12 mouse cellular contexts compared by ENCODE assay signal in the genomic region with DNA sequence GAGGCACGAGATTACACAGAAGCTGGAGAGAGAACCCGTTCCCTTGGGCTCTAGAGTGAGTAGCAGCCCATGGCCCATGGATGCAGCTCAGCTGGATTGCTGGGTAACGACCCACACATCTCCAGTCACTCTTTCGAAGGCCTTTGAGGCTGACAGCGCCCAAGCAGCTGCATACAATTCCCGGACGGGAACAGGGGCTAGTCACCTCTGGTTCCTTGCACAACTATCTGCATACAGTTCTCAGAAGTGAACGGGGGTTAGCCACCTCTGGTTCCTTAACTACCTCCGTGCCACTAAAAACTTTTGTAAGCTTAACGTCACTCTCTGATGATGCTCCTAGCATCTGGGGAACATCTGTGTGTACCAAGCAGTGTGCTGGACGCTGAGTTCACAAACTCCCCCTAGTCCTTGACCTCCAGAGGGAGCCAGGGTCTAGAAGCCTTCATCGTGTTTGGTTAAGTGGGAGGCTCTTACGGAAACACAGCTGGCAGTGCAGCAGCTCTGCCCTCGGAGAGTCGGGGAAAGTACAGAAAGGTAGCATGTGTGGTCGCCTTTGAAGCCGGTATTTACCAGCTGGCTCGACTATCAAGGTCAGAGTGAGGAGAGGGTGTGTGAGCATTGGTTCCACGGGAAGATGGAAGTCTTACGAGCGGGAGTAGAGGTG. TPM values are rescaled to one million over a fixed set of nuclear protein-coding genes. Genes with fewer than 3 reads are reported as not detected.
DNase-seq lines count a peak whose midpoint lies in the region; ATAC-seq and TF ChIP-seq lines count a peak whose summit lies in the region.
"Had no signal": no experiment of that assay in that cellular context is flagged by ENCODE, and none has a peak within 500 bp of the region (broad histone marks: within the 10 kb centered on the region; RNA-seq: fewer than 3 reads in every experiment).

No protein-coding gene starts in this region.

- H3K27me3 ChIP-seq in lung, embryonic 14.5 days (ENCODE audit: insufficient read depth, low read length), result no peaks in the 10 kb centered on the region
- no peaks in the 10 kb centered on the region for H3K27me3 ChIP-seq in intestine, embryonic 16.5 days (replicated peaks; ENCODE audit: control insufficient read depth, insufficient read depth, low read length)
- no peaks in the 10 kb centered on the region for H3K27me3 ChIP-seq in stomach, embryonic 15.5 days (replicated peaks)
- H3K27me3 ChIP-seq: hindbrain, embryonic 12.5 days had no signal

- H3K4me1 ChIP-seq in lung, embryonic 14.5 days (ENCODE audit: insufficient read depth), result no peaks in the 10 kb centered on the region
- peaks cover 4% of the 10 kb centered on the region; the same call in 1 of the 2 replicates for H3K4me1 ChIP-seq in intestine, embryonic 16.5 days (ENCODE audit: control insufficient read depth, insufficient read depth, low read length)
- peaks cover 12% of the 10 kb centered on the region; the same call in 1 of the 2 replicates for H3K4me1 ChIP-seq in stomach, embryonic 15.5 days

- H3K4me2 ChIP-seq in lung, embryonic 14.5 days, result no peak overlapping the region
- H3K4me2 ChIP-seq in intestine, embryonic 16.5 days (ENCODE audit: low read depth, low read length), result no peak overlapping the region
- H3K4me2 ChIP-seq in stomach, embryonic 15.5 days, result no peak overlapping the region
- H3K4me2 ChIP-seq: hindbrain, embryonic 12.5 days had no signal

- H3K27ac ChIP-seq in lung, embryonic 14.5 days (ENCODE audit: low read depth), result no peak overlapping the region; the same call in 1 of the 2 replicates
- no peak overlapping the region for H3K27ac ChIP-seq in intestine, embryonic 16.5 days (ENCODE audit: low read length)
- peak overlapping the region; percentile 26; the same call in 1 of the 2 replicates for H3K27ac ChIP-seq in stomach, embryonic 15.5 days
- H3K27ac ChIP-seq: hindbrain, embryonic 12.5 days had no signal

- DNase-seq in embryo, embryonic 10 days (ENCODE audit: low spot score), result peak; percentile 63
- DNase-seq in embryo, embryonic 9.5 days (ENCODE audit: extremely low spot score), result no peak
- peak; percentile 56 for DNase-seq in lung, embryonic 14.5 days
- DNase-seq in lung, postnatal 25 days (ENCODE audit: low spot score), result no peak
- no peak for DNase-seq in gastrocnemius, adult 18-20 months (ENCODE audit: low spot score)
- no peak for DNase-seq in ovary, postnatal 36 days (ENCODE audit: low spot score)
- DNase-seq: adrenal gland, adult 8-10 months; kidney, postnatal 14 days; right cerebral cortex, postnatal 14 days had no signal

- H3K9me3 ChIP-seq in lung, embryonic 14.5 days (ENCODE audit: low read depth, low read length), result no peaks in the 10 kb centered on the region
- H3K9me3 ChIP-seq in intestine, embryonic 16.5 days (ENCODE audit: control insufficient read depth, low read length), result no peaks in the 10 kb centered on the region
- no peaks in the 10 kb centered on the region for H3K9me3 ChIP-seq in stomach, embryonic 15.5 days
- H3K9me3 ChIP-seq: hindbrain, embryonic 12.5 days had no signal

- no peak overlapping the region for H3K9ac ChIP-seq in lung, embryonic 14.5 days
- no peak overlapping the region for H3K9ac ChIP-seq in intestine, embryonic 16.5 days (ENCODE audit: low read depth, low read length)
- H3K9ac ChIP-seq in stomach, embryonic 15.5 days, result no peak overlapping the region
- H3K9ac ChIP-seq: hindbrain, embryonic 12.5 days had no signal

- 32% methylated on average over 21 of the region's 21 CpGs for WGBS in lung, embryonic 14.5 days
- WGBS in intestine, embryonic 16.5 days, result 58% methylated on average over 21 of the region's 21 CpGs
- WGBS in stomach, embryonic 15.5 days, result 50% methylated on average over 21 of the region's 21 CpGs

- H3K36me3 ChIP-seq in lung, embryonic 14.5 days (ENCODE audit: insufficient read depth), result no peaks in the 10 kb centered on the region
- no peaks in the 10 kb centered on the region for H3K36me3 ChIP-seq in intestine, embryonic 16.5 days (ENCODE audit: control insufficient read depth, insufficient read depth, low read length)
- H3K36me3 ChIP-seq in stomach, embryonic 15.5 days, result no peaks in the 10 kb centered on the region
- H3K36me3 ChIP-seq: hindbrain, embryonic 12.5 days had no signal

- ATAC-seq in lung, embryonic 14.5 days (ENCODE audit: insufficient read depth), result peak; percentile 33; the same call in 1 of the 2 replicates
- peak; percentile 36; the same call in 1 of the 2 replicates for ATAC-seq in intestine, embryonic 16.5 days
- peak; percentile 70 for ATAC-seq in stomach, embryonic 15.5 days (ENCODE audit: insufficient read depth, low FRiP score, low read depth)

- no peak overlapping the region for H3K4me3 ChIP-seq in lung, embryonic 14.5 days (ENCODE audit: low read depth, low read length)
- no peak overlapping the region for H3K4me3 ChIP-seq in intestine, embryonic 16.5 days (ENCODE audit: low read length)
- H3K4me3 ChIP-seq in stomach, embryonic 15.5 days (replicated peaks), result no peak overlapping the region
- H3K4me3 ChIP-seq: hindbrain, embryonic 12.5 days had no signal

- no peak for TF ChIP-seq CTCF in lung, embryonic 14.5 days (IDR thresholded peaks at IDR 0.05; ENCODE audit: low read depth)

RNA-seq across cellular contexts. Expression of a gene that starts 34.0 kb away (rescaled TPM):
- polyA plus RNA-seq in lung, embryonic 14.5 days (2014; fragmentation: Nextera tagmentation; extraction: Ambion mirVana), result 97.1 and 99.2 TPM in 2 replicates
- 80.5 and 86.7 TPM in 2 replicates for polyA plus RNA-seq in intestine, embryonic 16.5 days (2015; fragmentation: Nextera tagmentation; extraction: Ambion mirVana)
- 112 and 130 TPM in 2 replicates for polyA plus RNA-seq in stomach, embryonic 15.5 days (2015; fragmentation: Nextera tagmentation; extraction: Ambion mirVana)
- total RNA-seq in gastrocnemius, adult 18-20 months (2021), result 1 to 10 TPM; 8.5 to 8.9 TPM

Comparison
In these comparisons a context has a peak if more than half of its experiments do, and no peak if none do; other contexts are left out.
1. DNase-seq: peak in embryo, embryonic 10 days (single experiment) and lung, embryonic 14.5 days (single experiment); none in embryo, embryonic 9.5 days (single experiment), lung, postnatal 25 days (single experiment), gastrocnemius, adult 18-20 months (single experiment) and ovary, postnatal 36 days (single experiment).
2. Peak in every context shown above with its lines, with median percentiles within 50 percentile points of each other: ATAC-seq.